Mouse (Mus musculus): ENCODE results near the gene Cyp2g1. TPM values are rescaled to one million over a fixed set of nuclear protein-coding genes. Genes with fewer than 3 reads are reported as not detected.
"Not testable (repeated sequence)": the region's sequence is repeated elsewhere in the genome, so short reads cannot be mapped to it uniquely, and the experiment has no call there.

Cyp2g1 gene
- total and polyA plus RNA-seq, 2 experiments from 2014 or later, result not detected

- H3K27me3 ChIP-seq (ENCODE audit: insufficient read depth, low read length), result no peaks in the 10 kb centered on the region
- H3K9ac ChIP-seq, result no peak overlapping the region
- no peaks in the 10 kb centered on the region for H3K36me3 ChIP-seq (ENCODE audit: insufficient read depth)
- peak; percentile 70 for ATAC-seq
- no peak overlapping the region for H3K4me3 ChIP-seq (ENCODE audit: low read depth, low read length)
- TF ChIP-seq CTCF (IDR thresholded peaks at IDR 0.05; ENCODE audit: low read depth), result no peak
- no peaks in the 10 kb centered on the region for H3K9me3 ChIP-seq (ENCODE audit: low read length)
- peak; percentile 17 for DNase-seq
- WGBS, result 78% methylated on average over 5 of the region's 5 CpGs
- no peaks in the 10 kb centered on the region for H3K4me1 ChIP-seq (ENCODE audit: insufficient read depth)
- H3K27ac ChIP-seq (ENCODE audit: low read depth, low read length), result no peak overlapping the region
- H3K4me2 ChIP-seq (ENCODE audit: low read depth), result peak overlapping the region; percentile 26; the same call in 1 of the 2 replicates
Observed at GRCm38 (mm10) chr7:26779799-26780416, 28.8 kb upstream of the Cyp2g1 start.

GRCm38 (mm10) chr7:26780510-26780909 is 28.2 kb upstream of the Cyp2g1 start:
- H3K4me1 ChIP-seq (ENCODE audit: insufficient read depth), result no peaks in the 10 kb centered on the region
- 1% methylated on average over 11 of the region's 11 CpGs for WGBS
- peak; percentile 71 for DNase-seq
- TF ChIP-seq CTCF (IDR thresholded peaks at IDR 0.05; ENCODE audit: low read depth), result peak; percentile 43
- H3K36me3 ChIP-seq (ENCODE audit: insufficient read depth), result no peaks in the 10 kb centered on the region
- H3K27me3 ChIP-seq (ENCODE audit: insufficient read depth, low read length), result no peaks in the 10 kb centered on the region
- peak overlapping the region; percentile 26 for H3K4me2 ChIP-seq (ENCODE audit: low read depth)
- H3K9ac ChIP-seq, result no peak overlapping the region
- no peak overlapping the region for H3K27ac ChIP-seq (ENCODE audit: low read depth, low read length)
- peak overlapping the region; percentile 16; the same call in 1 of the 2 replicates for H3K4me3 ChIP-seq (ENCODE audit: low read depth, low read length)
- H3K9me3 ChIP-seq (ENCODE audit: low read length), result no peaks in the 10 kb centered on the region
- peak; percentile 93 for ATAC-seq

- Histone ChIP-seq H3K9ac (no peak overlapping the region), H3K36me3 (ENCODE audit: insufficient read depth) (no peaks in the 10 kb centered on the region), H3K27me3 (ENCODE audit: insufficient read depth, low read length) (no peaks in the 10 kb centered on the region), H3K9me3 (ENCODE audit: low read length) (no peaks in the 10 kb centered on the region), H3K4me3 (ENCODE audit: low read depth, low read length) (0 out of 2 replicates have a peak overlapping the region, but pooled peaks have one; percentile 16), H3K4me2 (ENCODE audit: low read depth) (peak overlapping the region; percentile 26; the same call in 1 of the 2 replicates), H3K27ac (ENCODE audit: low read depth, low read length) (no peak overlapping the region), H3K4me1 (ENCODE audit: insufficient read depth) (no peaks in the 10 kb centered on the region)
- 7% methylated on average over 8 of the region's 8 CpGs for WGBS
- no peak for TF ChIP-seq CTCF (IDR thresholded peaks at IDR 0.05; ENCODE audit: low read depth)
- ATAC-seq, result no peak
- DNase-seq, result no peak
Observed at GRCm38 (mm10) chr7:26780998-26781766, 27.5 kb upstream of the Cyp2g1 start.

- no peak overlapping the region for H3K4me3 ChIP-seq (ENCODE audit: low read depth, low read length)
- no peaks in the 10 kb centered on the region for H3K27me3 ChIP-seq (ENCODE audit: insufficient read depth, low read length)
- H3K27ac ChIP-seq (ENCODE audit: low read depth, low read length), result no peak overlapping the region
- H3K4me1 ChIP-seq (ENCODE audit: insufficient read depth), result no peaks in the 10 kb centered on the region
- DNase-seq, result no peak
- H3K36me3 ChIP-seq (ENCODE audit: insufficient read depth), result no peaks in the 10 kb centered on the region
- H3K4me2 ChIP-seq (ENCODE audit: low read depth), result no peak overlapping the region
- WGBS, result 32% methylated on average over 8 of the region's 8 CpGs
- TF ChIP-seq CTCF (IDR thresholded peaks at IDR 0.05; ENCODE audit: low read depth), result no peak
- H3K9ac ChIP-seq, result no peak overlapping the region
- no peak for ATAC-seq
- no peaks in the 10 kb centered on the region for H3K9me3 ChIP-seq (ENCODE audit: low read length)
Observed at GRCm38 (mm10) chr7:26781767-26782131, 26.9 kb upstream of the Cyp2g1 start.

GRCm38 (mm10) chr7:26783163-26783562 is 25.5 kb upstream of the Cyp2g1 start:
- Histone ChIP-seq H3K4me1 (ENCODE audit: insufficient read depth) (no peaks in the 10 kb centered on the region), H3K9ac (no peak overlapping the region), H3K36me3 (ENCODE audit: insufficient read depth) (no peaks in the 10 kb centered on the region), H3K4me2 (ENCODE audit: low read depth) (no peak overlapping the region), H3K27ac (ENCODE audit: low read depth, low read length) (no peak overlapping the region), H3K27me3 (ENCODE audit: insufficient read depth, low read length) (no peaks in the 10 kb centered on the region), H3K9me3 (ENCODE audit: low read length) (no peaks in the 10 kb centered on the region), H3K4me3 (ENCODE audit: low read depth, low read length) (no peak overlapping the region)
- TF ChIP-seq CTCF (IDR thresholded peaks at IDR 0.05; ENCODE audit: low read depth), result no peak
- WGBS, result 49% methylated on average over 5 of the region's 5 CpGs
- ATAC-seq (peak; percentile 58), DNase-seq (peak; percentile 30)

GRCm38 (mm10) chr7:26786013-26786412 is 22.7 kb upstream of the Cyp2g1 start:
- H3K36me3 ChIP-seq (ENCODE audit: insufficient read depth); H3K4me1 ChIP-seq (ENCODE audit: insufficient read depth); DNase-seq; H3K4me3 ChIP-seq (ENCODE audit: low read depth, low read length); H3K9me3 ChIP-seq (ENCODE audit: low read length); H3K9ac ChIP-seq; ATAC-seq; H3K27ac ChIP-seq (ENCODE audit: low read depth, low read length); H3K27me3 ChIP-seq (ENCODE audit: insufficient read depth, low read length); H3K4me2 ChIP-seq (ENCODE audit: low read depth): not testable (repeated sequence)
- WGBS, result 30% methylated on average over 1 of the region's 1 CpGs

GRCm38 (mm10) chr7:26789984-26790383 is 18.7 kb upstream of the Cyp2g1 start:
- ATAC-seq (no peak), DNase-seq (no peak)
- Histone ChIP-seq H3K4me1 (ENCODE audit: insufficient read depth) (no peaks in the 10 kb centered on the region), H3K36me3 (ENCODE audit: insufficient read depth) (no peaks in the 10 kb centered on the region), H3K4me2 (ENCODE audit: low read depth) (no peak overlapping the region), H3K9ac (no peak overlapping the region), H3K9me3 (ENCODE audit: low read length) (no peaks in the 10 kb centered on the region), H3K27me3 (ENCODE audit: insufficient read depth, low read length) (no peaks in the 10 kb centered on the region), H3K27ac (ENCODE audit: low read depth, low read length) (no peak overlapping the region), H3K4me3 (ENCODE audit: low read depth, low read length) (no peak overlapping the region)
- TF ChIP-seq CTCF (IDR thresholded peaks at IDR 0.05; ENCODE audit: low read depth), result no peak
- WGBS, result 83% methylated on average over 6 of the region's 6 CpGs

Data from forebrain, postnatal 0 days (tissue).